Mouse (Mus musculus) E14TG2a.4 (cell line): ENCODE data around the gene Car6.
A peak's percentile ranks its signal among the peaks of the same experiment; 100 is the strongest.

ENCODE experiments used
- H3K27me3 ChIP-seq: 2 replicates; pipeline ENCODE4 v1.6.1; 2014; ENCODE audit warnings: low read length, control low read depth; ENCODE audit not compliant: insufficient read depth
- H3K36me3 ChIP-seq: 2 replicates; pipeline ENCODE4 v1.6.1; 2014; ENCODE audit warnings: low read length, control low read depth; ENCODE audit not compliant: insufficient read depth
- H3K4me1 ChIP-seq: replicated peaks from 2 replicates; pipeline ENCODE4 v1.6.1; 2014; ENCODE audit warnings: low read depth, low read length, control low read depth
- H3K4me3 ChIP-seq: replicated peaks from 2 replicates; pipeline ENCODE4 v1.5.1; 2014; ENCODE audit warnings: mild to moderate bottlenecking, low read length
- H3K9me3 ChIP-seq: 2 replicates; pipeline ENCODE4 v1.6.1; 2014; ENCODE audit warnings: low read length, control low read depth
- CTCF ChIP-seq: conservative IDR thresholded peaks from 2 replicates; pipeline ENCODE4 v1.5.1; 2014; ENCODE audit warnings: low read length
- NANOG ChIP-seq: IDR thresholded peaks from 2 replicates; pipeline ENCODE4 v1.6.1; 2014; ENCODE audit warnings: borderline replicate concordance, low read length, mixed read lengths
- POU5F1 ChIP-seq: IDR thresholded peaks from 2 replicates; pipeline ENCODE4 v1.6.1; 2014; ENCODE audit warnings: low read length, borderline replicate concordance

Car6 gene

GRCm38 (mm10) chr4:150201232-150201631, at the start of gene Car6:
Gene Car6, minus strand, starts transcription at chr4:150201332.
- no peaks in the 10 kb centered on the region for H3K36me3 ChIP-seq
- peaks cover 13% of the 10 kb centered on the region for H3K4me1 ChIP-seq
- H3K27me3 ChIP-seq: peaks cover 19% of the 10 kb centered on the region
- no peak within 1 kb of the TSS for H3K4me3 ChIP-seq
- TF ChIP-seq CTCF: no peak
- no peak for TF ChIP-seq POU5F1
- no peak for TF ChIP-seq NANOG
- no peaks in the 10 kb centered on the region for H3K9me3 ChIP-seq

GRCm38 (mm10) chr4:150249731-150250270, 48.7 kb upstream of the Car6 start:
- Histone ChIP-seq H3K9me3 (no peaks in the 10 kb centered on the region), H3K4me1 (peaks cover 75% of the 10 kb centered on the region), H3K36me3 (peaks cover 77% of the 10 kb centered on the region), H3K27me3 (no peaks in the 10 kb centered on the region), H3K4me3 (no peak overlapping the region)
- TF ChIP-seq NANOG: no peak
- TF ChIP-seq POU5F1: no peak
- TF ChIP-seq CTCF: no peak

DNA sequence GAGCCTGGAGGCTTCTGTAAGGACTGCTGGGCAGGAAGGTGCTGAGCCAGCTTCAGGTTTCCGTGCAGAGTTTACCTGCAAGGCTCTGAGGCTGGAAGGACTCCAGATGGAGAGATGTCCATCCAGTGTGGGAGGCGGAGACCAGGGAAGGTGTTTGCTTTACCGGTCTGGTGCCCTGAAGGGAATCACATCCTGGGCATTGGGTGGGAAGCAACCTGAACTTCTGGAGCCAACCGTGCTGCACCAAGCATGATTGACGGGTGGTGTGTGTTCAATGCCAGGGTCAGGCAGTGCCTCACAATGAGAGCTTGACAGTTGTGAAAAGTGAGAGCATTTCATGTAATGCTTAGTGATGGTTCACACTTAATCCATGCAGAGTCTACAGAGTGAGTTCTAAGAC, 47.8 kb upstream of the Car6 start:
- Histone ChIP-seq H3K4me3 (no peak overlapping the region), H3K27me3 (no peaks in the 10 kb centered on the region), H3K4me1 (peaks cover 79% of the 10 kb centered on the region), H3K36me3 (peaks cover 78% of the 10 kb centered on the region), H3K9me3 (no peaks in the 10 kb centered on the region)
- no peak for TF ChIP-seq CTCF
- no peak for TF ChIP-seq POU5F1
- TF ChIP-seq NANOG: no peak

DNA sequence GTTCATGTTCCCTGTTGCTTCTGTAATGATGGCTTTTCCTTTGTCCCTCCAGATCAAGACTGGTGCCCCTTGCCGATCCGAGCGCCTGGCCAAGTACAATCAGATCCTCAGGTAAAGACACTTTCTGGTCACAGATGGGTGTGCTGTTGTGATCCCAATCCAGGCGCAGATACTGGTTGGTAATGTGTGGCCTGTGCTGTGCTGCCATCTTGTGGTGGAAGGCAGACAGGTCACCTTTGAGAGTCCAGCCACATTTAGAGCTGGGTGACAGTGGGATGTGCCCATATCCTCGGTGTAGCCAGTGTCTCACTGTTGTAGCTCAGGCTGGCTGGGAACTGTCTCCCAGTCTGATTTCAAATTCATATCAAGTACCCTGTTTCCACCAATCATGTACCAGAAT, 46.9 kb upstream of the Car6 start:
- no peaks in the 10 kb centered on the region for H3K27me3 ChIP-seq
- TF ChIP-seq CTCF (peak; percentile 90), POU5F1 (no peak), NANOG (no peak)

DNA sequence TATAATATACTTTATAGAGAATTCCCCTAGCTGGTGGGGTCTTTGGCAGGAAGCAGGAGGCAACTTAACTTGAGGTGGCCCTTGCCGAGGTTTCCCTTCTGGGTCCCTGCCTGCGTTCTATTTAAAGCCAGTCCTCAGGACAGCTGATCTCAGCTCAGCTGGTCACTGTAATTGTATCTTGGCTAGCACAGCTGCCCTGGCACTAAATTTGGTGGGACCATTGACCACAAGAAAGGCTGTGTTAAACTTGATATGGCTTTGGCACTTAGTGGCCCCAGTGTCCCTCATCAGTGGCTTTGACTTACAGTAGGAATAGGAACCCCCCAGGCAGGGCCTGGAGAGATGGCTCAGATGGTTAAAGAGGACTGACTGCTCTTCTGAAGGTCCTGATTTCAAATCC, 44.7 kb upstream of the Car6 start:
- TF ChIP-seq POU5F1 (no peak), NANOG (no peak), CTCF (no peak)
- no peaks in the 10 kb centered on the region for H3K9me3 ChIP-seq
- no peaks in the 10 kb centered on the region for H3K27me3 ChIP-seq
- H3K4me1 ChIP-seq: peaks cover 95% of the 10 kb centered on the region
- H3K4me3 ChIP-seq: peak overlapping the region; percentile 35; the same call in 1 of the 2 replicates
- H3K36me3 ChIP-seq: peaks cover 99% of the 10 kb centered on the region

More for the DNA sequence above, 46.9 kb upstream of the Car6 start:
- H3K4me1 ChIP-seq: peaks cover 88% of the 10 kb centered on the region
- H3K9me3 ChIP-seq: no peaks in the 10 kb centered on the region
- no peak overlapping the region for H3K4me3 ChIP-seq
- H3K36me3 ChIP-seq: peaks cover 87% of the 10 kb centered on the region

- peak overlapping the region; percentile 100 for H3K4me3 ChIP-seq
- peaks cover 75% of the 10 kb centered on the region for H3K4me1 ChIP-seq
- no peaks in the 10 kb centered on the region for H3K27me3 ChIP-seq
- TF ChIP-seq CTCF (no peak), POU5F1 (no peak), NANOG (no peak)
- peaks cover 100% of the 10 kb centered on the region for H3K36me3 ChIP-seq
- no peaks in the 10 kb centered on the region for H3K9me3 ChIP-seq
These were observed 41.6 kb upstream of the Car6 start for GRCm38 (mm10) chr4:150242745-150243144.

DNA sequence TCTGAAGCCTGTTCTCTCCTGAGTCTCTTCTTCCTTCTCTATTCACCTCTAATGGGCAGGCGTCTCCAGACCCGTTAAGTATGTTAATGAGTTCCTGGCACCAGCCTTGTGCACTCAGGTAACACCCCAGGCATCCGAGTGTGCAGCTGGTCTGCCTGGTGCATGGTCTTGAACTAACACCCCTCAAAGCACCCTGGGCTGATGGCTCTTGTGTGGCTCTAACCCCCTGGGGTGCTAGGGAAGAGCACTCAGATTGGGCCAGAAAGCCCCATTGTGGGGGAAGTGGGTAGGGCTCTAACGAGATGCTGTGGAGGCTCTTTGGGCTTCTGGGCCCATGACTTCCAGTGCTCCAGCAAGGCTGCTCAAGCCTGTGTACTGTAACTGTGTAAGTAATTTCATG, 40.6 kb upstream of the Car6 start:
- Histone ChIP-seq H3K9me3 (no peaks in the 10 kb centered on the region), H3K4me3 (peak overlapping the region; percentile 100), H3K27me3 (no peaks in the 10 kb centered on the region), H3K4me1 (peaks cover 65% of the 10 kb centered on the region), H3K36me3 (peaks cover 94% of the 10 kb centered on the region)
- TF ChIP-seq CTCF: no peak
- TF ChIP-seq NANOG: peak; percentile 5; the same call in 1 of the 2 replicates

DNA sequence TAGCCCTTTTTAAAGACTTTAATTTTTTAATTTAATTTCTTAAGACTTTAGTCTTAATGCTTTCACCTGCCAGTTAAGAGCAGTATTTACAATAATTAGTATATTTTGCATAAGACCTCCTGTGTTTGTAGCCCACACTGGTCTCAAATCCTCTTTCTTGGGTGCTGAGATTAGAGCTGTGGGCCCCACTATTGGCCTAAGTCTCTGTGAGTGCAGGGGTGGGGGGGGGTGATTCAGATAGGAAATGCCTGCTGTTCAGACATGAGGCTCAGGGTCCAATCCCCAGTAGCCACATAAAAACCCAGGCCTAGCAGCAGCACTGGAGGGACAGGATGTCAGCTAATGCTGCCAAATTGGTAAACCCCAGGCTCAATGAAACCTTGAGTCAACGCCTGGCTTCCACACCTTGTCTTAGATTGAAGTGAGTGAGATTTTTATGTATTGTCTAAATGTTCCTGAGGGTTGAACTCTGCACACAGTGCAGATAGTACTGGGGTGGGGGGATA, 39.3 kb upstream of the Car6 start:
- no peak for TF ChIP-seq POU5F1
- TF ChIP-seq NANOG: no peak
- no peak for TF ChIP-seq CTCF
- peak overlapping the region; percentile 100 for H3K4me3 ChIP-seq
- H3K4me1 ChIP-seq: peaks cover 63% of the 10 kb centered on the region
- no peaks in the 10 kb centered on the region for H3K9me3 ChIP-seq
- H3K36me3 ChIP-seq: peaks cover 81% of the 10 kb centered on the region
- no peaks in the 10 kb centered on the region for H3K27me3 ChIP-seq

- Histone ChIP-seq H3K4me3 (peak overlapping the region; percentile 100), H3K4me1 (peaks cover 64% of the 10 kb centered on the region), H3K36me3 (peaks cover 76% of the 10 kb centered on the region), H3K9me3 (no peaks in the 10 kb centered on the region), H3K27me3 (no peaks in the 10 kb centered on the region)
- TF ChIP-seq POU5F1 (no peak), CTCF (peak; percentile 88)
These were observed 38.8 kb upstream of the Car6 start for GRCm38 (mm10) chr4:150239951-150240368.
